Mouse (Mus musculus): ENCODE data around the gene Btg2. TPM values are rescaled to one million over a fixed set of nuclear protein-coding genes. Genes with fewer than 3 reads are reported as not detected.

Gene Btg2
- polyA plus RNA-seq, 2 experiments from 2014 or later = 174 to 181 TPM

DNA sequence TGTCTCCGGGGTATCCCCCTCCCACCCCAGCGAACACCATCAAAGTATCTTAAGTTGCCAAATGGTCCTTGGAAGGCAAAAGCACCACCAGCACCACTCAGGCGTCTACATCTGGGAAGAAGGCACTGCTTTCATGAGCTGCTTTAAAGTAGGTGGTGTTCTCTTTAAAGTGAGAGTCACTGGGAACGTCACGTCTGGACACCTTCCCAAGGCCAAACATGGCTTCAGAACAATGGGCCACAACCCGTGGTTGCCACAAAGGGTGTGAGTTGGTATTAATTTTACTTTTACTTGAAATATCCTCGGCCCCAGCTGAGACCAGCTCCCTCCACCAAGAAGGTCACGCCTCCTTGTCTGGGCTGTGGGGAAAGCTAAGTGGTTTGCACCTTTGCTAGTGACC is 21.2 kb downstream of the Btg2 start:
- no peak for ATAC-seq

DNA sequence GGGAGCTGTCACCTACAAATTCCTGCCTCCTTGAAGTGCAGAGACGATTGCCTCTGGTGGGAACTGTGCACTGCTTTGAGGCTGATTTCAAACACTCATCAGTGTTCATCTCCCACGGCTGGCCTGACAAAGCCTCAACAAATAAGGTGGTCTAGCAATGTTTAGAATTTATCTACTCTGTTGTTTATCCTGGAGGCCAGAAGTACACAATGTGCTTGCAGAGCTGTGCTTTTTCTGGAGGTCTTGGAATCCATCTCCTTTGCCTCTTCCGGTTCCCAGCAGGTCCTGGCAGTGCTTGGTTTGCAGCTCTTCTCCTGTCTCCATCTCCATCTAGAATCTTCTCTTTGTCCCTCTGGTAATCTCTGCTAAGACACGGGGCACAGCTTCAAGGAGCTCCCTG is 22.6 kb downstream of the Btg2 start:
- no peak for ATAC-seq

DNA sequence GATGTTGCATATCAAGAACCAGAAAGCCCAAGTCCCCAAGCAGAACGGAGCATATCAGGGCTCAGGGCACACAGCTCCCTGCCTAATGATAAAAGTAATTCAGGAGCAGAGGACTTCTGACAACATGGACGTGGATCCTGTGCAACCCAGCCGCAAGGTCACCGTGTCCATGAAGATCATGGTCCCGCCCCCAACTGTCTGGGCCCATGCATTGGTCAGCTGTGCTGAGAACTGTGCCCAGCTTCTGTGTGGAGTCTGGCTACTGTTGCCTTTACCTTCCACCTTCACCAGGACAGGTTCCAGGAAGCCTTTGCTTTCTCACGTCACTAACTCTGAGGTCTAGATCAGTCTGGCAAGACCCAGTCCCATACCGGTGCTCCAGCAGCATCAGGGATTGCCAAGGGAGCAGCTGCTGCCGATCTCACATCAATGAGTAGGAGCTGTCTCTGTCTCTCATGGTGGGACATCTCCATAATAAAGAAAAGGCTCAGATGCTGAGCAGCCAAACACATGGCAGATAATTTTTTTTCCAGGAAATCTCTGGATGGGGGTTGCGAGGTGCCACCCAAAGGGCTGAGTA is 23.2 kb downstream of the Btg2 start:
- ATAC-seq = no peak

DNA sequence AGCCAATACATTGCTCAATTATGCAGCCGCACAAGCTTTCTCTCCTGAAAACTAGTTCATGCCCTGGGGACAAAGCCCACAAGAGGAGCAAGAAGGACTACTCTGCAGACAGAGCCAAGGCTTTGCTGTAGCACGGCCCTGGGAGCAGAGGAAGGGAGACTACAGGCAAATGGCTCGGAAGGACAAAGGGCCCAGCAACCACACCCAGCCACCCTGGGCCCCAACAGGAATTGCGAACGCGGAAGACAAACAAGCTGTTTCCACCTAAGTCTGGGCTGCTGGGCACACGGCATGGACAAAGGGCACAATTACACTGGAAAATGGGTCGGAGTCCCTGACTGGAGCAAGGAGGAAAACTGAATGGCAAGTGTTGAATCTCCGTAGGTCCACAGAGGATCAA is 23.9 kb downstream of the Btg2 start:
- no peak for ATAC-seq

DNA sequence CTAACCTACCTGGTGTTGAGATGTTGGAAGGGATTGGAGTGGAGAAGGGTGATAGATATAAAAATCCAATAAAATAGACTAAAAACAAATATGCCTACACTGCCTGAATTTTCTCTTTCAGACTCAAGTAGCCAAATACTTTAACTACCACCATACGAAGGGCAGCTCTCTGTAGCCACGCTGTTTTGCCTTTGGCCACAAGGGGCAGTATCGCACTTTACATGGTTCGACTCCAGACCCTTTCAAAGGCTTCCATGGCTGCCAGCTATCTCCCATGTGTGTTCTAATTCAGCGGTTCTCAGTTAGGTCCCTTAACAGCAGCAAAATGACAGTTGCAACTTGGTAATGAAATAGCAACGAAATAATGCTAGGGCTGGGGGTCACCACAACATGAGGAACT is 25.7 kb downstream of the Btg2 start:
- peak; percentile 90 for ATAC-seq

DNA sequence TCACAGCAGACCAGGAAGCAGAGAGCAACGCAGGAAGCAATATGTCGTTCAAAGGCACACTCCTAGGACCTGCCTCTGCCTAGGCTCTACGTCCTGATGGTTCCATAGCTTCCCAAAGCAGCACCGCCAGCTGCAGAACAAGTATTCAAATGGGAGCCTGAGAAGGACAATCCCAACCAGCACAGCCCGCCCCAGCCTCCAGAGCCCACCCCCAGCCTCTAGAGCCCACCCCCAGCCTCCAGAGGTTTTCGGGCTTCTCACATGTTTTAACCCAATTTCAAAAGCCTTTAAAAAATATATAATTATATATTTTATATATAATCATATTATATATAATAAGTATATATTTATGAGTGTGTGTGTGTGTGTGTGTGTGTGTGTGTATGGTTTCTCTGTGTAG is 29.4 kb downstream of the Btg2 start:
- ATAC-seq = no peak

DNA sequence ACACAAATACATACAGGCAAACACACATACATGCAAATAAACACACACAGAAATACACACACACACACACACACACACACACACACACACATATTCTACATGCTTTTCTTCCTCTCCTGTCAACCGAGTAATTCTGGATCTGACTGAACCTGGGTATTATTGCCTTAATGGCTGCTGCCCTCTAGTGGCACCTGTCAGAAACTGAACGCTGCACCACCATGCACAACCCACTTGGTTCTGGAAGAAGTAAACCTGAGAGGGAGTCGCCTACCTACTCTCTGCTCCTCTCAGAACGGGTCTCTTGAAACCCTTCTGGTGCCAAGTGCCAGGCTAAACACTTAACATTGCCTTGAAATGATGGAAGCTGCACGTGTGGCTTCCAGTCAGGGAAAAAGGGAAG is 30.2 kb downstream of the Btg2 start:
- peak; percentile 43 for ATAC-seq

DNA sequence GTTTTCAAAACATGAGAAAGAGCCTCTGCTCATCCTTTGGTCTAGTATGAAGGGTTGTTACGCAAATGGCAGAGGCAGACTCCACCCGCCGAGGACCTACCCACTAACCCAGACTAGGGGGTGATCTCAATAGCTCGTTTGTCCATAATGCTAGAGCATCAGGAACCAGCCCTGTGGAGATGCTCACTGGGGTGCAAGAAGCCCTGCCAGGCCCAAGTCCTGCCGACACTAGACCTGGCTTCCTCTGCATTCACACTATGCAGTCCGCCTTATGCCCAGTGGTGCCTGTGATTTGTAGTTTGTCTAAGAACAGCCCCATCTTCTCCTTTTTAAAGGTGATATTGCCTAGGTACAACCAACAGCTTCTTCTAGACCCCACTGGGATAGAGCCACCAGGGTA is 31.5 kb downstream of the Btg2 start:
- ATAC-seq = no peak

DNA sequence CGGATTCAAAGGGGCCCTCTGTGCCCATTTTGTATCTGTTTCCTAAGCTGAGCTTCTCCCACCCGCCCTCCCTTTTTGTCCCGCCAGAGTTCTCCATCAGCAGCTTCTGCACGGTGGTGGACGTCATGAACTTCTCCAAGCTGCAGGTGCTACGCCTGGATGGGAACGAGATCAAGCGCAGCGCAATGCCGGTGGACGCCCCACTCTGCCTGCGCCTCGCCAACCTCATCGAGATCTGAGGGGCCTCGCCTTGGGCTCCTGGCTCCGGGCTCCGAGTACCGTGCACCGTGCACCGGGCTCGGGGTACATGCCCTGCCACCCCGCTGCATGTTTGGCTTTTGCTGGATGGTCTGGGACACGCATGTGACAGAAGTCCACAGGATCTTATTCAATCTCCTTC is 32.5 kb downstream of the Btg2 start:
- no peak for ATAC-seq

DNA sequence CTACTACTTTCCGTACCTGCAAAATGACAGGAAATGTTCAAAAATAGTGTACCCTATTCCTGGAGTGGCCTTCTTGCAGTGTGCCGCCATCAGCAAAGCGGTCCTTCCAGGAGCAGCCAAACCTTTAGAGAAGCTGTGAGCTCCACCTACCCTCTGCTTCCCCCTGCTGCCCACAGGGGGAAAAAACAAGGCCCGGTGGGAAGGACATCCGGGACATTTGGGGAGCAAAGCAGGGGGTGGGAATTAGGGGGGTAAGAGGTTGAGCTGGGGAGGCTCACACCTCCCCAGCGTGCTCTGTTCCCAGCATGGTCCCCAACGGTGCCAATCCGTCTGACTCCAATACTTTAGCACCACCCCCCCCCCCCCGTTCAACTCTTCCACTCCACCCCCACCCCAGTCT is 32.9 kb downstream of the Btg2 start:
- ATAC-seq = no peak

DNA sequence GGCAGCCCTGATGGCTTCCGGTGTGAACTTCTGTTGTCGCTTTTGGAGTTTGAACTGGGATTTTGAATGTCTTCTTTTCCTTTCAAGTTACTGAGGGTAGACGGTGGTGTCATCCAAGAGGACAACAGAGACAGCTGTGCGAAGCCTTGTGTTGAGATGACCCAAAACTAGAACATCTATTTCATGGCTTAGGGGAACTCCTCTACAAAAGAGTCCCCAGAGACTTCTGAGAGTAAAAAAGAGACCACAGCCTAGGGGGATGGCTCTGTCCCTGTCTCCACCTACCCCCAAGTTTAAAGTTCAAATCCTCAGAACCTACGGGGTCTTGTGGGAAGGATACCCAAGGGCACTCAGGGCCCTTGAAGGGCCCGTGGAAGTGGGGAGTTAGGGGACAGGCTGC is 34.1 kb downstream of the Btg2 start:
- no peak for ATAC-seq

DNA sequence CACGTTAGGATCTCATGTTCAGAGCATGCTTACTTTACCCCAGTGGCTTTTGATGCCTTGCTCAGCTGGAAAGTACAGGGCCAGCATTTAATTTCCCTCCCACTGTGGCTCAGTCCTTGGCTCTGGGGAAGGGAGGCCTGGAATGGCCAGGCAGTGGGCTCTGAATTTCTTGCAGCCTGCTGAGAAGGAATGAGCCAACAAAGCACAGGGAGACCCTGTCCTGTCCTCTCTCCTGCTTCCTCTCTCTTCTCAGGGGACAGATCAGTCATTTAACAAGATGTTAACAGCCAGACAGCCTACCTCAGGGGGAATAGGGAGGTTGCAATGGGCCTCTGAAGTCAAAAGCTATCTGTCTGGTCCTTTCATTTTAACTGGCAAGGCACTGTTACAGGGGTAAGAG is 36.6 kb downstream of the Btg2 start:
- ATAC-seq = no peak

DNA sequence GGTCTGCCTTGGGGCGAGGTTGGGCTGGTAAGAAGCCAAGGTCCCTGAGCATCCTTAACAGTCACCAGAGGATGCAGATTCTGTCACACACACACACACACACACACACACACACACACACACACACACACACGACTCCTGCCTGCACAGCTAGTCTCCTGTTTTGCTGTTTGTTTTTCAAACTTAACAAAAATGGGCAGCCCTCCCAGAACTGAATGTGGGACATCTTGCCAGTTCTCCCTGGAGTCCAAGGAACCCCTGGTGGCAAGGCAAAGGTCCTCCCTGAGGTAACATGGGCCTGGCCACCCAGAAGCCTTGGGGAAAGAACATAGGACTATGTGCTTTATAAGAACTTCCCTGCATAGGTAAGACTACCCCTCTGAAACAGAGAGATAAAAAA is 37.0 kb downstream of the Btg2 start:
- no peak for ATAC-seq

DNA sequence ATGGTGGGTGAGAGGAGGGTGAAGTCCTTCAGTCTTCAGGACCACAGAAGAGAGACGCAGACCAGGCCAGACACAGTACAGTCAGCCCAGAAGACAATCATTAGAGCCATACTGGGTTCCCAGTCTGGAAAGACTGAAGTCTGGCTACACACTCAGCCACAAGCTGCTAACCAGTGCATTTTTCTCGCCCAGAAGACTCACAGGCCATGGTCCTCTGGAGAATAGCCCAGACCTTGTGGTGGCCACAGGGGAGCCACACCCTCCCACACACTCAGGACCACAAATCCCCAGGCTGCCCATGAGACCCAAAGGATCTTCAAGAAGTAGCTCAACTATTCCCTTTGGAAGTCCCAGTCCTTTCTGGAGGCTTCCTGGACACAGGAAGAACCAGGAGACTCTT is 39.6 kb downstream of the Btg2 start:
- no peak for ATAC-seq

DNA sequence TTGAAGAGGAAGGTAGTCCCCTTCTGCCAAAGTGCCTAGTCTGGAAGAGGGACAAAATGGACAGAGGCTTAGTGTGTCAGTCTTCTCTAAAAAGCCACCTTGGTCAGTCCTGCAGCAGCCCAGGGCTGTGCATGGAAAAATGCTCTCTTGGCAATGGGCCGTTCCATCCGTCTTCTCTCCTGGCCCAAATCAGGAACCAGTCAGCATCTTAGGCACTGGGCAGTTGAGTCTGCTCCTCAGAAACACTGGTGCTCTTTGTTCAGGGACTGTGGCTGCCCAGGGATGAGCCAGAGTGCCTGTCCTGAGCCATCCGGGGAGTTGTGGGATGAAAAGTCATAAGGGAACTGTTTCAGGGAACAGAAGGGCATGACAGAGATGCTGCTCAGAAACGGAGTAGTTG is 40.6 kb downstream of the Btg2 start:
- no peak for ATAC-seq

DNA sequence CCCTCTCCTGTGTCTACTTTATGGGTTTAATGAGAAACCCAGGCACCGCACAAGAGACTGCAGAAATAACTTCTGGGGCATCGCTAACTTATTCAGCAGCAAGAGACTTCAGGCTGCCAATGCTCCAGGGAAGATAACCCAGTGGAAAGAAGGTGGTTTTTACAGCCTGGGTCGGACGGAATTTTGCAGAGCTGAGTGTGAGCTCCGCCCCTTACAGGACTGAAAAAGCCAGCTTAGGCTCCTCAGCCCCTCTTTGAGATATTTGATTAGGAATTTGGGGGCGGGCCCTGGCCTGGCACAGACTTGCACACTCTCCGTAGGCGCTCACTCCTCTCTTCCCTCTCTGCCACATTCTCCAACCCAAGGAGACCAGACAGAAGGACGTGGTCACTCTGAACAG is 41.7 kb downstream of the Btg2 start, which contains the start of gene Fmod:
Fmod (plus strand) TSS at position 83 of the 400 bp plus-strand sequence.
- ATAC-seq = no peak

DNA sequence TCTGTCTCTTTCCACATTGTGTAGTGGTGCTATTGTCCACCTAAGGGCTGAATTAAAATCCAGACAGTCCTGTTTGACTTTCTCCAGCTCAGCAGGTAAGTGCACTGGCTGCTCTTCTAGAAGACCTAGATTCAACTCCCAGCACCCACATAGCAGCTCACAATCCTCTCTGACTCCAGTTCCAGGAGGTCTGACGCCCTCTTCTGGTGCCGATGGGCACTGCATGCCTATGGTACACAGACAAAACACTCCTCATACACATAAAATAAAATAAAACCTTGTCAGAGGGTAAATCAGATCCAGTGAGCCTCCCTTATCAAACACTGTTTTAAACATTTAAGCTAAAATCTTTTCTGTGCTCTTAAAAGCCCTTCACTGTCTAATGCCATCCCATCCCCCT is 42.4 kb downstream of the Btg2 start:
- no peak for ATAC-seq

DNA sequence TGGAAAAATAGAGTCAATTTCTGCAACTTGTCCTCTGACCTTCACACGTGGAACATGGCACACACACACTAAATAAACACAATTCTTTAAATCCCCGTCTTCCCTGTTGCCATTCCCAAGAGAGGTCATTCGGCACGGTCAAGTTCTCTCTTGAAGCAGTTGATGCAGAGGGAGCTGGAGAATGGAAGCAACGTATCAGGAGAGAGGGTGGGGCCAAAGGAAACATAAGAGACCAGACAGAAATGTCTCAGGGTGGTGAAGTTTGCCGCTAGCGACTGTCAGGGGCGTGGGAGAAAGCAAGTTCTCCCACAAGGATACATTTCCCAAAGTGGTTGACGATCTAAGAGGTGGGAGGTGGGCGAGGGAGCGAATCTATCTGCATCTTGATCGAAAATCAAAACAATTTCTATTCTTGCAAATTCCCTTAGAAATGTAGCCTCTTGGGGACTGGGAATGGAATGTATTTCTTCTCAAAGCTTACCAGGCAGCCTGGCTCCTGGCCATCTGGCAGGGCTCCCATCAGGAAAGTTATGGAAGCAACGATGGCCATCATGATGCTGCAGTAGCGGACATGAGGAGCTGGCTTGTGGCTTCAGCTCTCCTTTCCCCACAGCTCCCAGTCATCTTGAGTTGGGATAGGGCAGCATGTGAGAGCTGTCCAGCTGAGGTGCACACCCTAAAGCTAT is 50.6 kb downstream of the Btg2 start:
- no peak for ATAC-seq

DNA sequence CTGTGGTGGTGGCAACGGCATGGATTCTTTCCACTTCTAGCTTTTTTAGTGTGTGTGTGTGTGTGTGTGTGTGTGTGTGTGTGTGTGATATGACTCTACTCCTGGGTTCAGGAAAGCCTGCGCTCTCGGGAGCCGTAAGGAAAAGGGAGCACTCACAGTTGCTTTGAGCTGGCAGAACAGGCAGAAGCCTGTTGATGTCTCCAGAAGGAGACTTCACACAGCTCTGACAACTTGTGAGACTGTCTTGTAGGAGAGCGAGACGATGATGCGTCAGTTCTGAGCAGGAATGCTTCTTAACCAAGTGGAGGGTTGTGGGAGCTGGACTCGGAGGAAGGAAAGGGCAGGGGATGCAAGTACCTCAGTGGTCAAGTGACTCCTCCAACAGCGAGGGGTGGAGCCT is 52.2 kb downstream of the Btg2 start:
- no peak for ATAC-seq

DNA sequence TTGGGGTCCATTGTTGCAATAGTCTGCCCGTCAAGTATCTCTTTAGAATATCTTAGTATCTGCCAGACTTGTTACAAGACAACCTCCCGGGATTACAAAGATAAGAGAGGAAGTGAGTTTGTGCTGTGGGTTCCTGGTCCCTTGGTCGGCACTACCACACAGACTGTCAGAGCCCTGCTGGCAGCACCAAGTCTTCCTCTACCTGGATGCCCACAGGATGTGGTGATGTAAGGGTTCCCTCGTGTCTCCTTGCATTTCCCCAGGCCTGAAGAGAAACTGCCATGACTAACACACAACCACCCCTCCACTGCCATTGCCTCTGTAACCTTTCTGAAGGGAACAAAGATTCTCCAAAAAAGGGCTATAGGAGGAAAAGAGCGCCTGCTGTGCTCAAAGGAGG is 52.9 kb downstream of the Btg2 start:
- ATAC-seq = no peak

Other genes with a start within 250 kb of the Btg2 start
- not detected for gene Optc, start 171.1 kb downstream of the Btg2 start, polyA plus RNA-seq (2017; shearing (Covaris generic))
- not detected for gene Prelp, start 157.7 kb downstream of the Btg2 start, polyA plus RNA-seq (2017; shearing (Covaris generic))
- gene Fmod, start 41.9 kb downstream of the Btg2 start, polyA plus RNA-seq (2017; shearing (Covaris generic)) = not detected
- gene Chit1, start 32.1 kb upstream of the Btg2 start, polyA plus RNA-seq (2017; shearing (Covaris generic)) = not detected
- not detected for gene Chil1, start 103.1 kb upstream of the Btg2 start, polyA plus RNA-seq (2017; shearing (Covaris generic))
- not detected for gene Mybph, start 114.3 kb upstream of the Btg2 start, polyA plus RNA-seq (2017; shearing (Covaris generic))
- under 1 TPM in 1 of 2 experiments, not detected in 1; 0.15 TPM for gene Adora1, start 156.3 kb upstream of the Btg2 start, polyA plus RNA-seq (2017; shearing (Covaris generic))
- gene Myog, start 210.9 kb upstream of the Btg2 start, polyA plus RNA-seq (2017; shearing (Covaris generic)) = not detected

All from activated CD4-positive, CD25-positive, alpha-beta regulatory T cell, adult 4 months (primary cell).